Mouse (Mus musculus) embryonic facial prominence, embryonic 11.5 days (tissue): Measurements from ENCODE around the gene 1700016K19Rik. TPM values are rescaled to one million over a fixed set of nuclear protein-coding genes. Genes with fewer than 3 reads are reported as not detected.

Experiments used
- ATAC-seq: fragments of 200-750 bp; cut with Nextera tagmentation; replicated peaks from 2 replicates; pipeline ENCODE4 v1.8.0; 2017; ENCODE audit warnings: low read depth; ENCODE audit not compliant: insufficient number of reproducible peaks, low FRiP score, low TSS enrichment
- DNase-seq: peaks from one replicate; pipeline ENCODE4 v3.0.0-alpha.2; 2015; ENCODE audit warnings: low spot score
- H3K27ac ChIP-seq: fragments of 300-500 bp; sonication (generic); replicated peaks from 2 replicates; pipeline ENCODE4 v1.5.1; 2014; ENCODE audit warnings: mild to moderate bottlenecking, low read depth, low read length, control low read depth
- H3K27me3 ChIP-seq: fragments of 300-500 bp; sonication (generic); 2 replicates; pipeline ENCODE4 v1.6.1; 2014; ENCODE audit warnings: mild to moderate bottlenecking, low read length, moderate library complexity, mixed read lengths; ENCODE audit not compliant: control insufficient read depth, insufficient read depth
- H3K36me3 ChIP-seq: fragments of 300-500 bp; sonication (generic); replicated peaks from 2 replicates; pipeline ENCODE4 v1.6.1; 2014; ENCODE audit warnings: low read depth, mild to moderate bottlenecking, low read length, moderate library complexity, mixed read lengths; ENCODE audit not compliant: control insufficient read depth, insufficient read depth
- H3K4me1 ChIP-seq: fragments of 300-500 bp; sonication (generic); 2 replicates; pipeline ENCODE4 v1.6.1; 2014; ENCODE audit warnings: low read length, mixed read lengths; ENCODE audit not compliant: control insufficient read depth, insufficient read depth
- H3K4me2 ChIP-seq: fragments of 300-500 bp; sonication (generic); 2 replicates; pipeline ENCODE4 v1.6.1; 2014; ENCODE audit warnings: low read depth, mild to moderate bottlenecking, control low read depth, low read length, moderate library complexity
- H3K4me3 ChIP-seq: fragments of 300-500 bp; sonication (generic); 2 replicates; pipeline ENCODE4 v1.5.1; 2014; ENCODE audit warnings: low read depth, low read length, control low read depth
- H3K9ac ChIP-seq: fragments of 300-500 bp; sonication (generic); replicated peaks from 2 replicates; pipeline ENCODE4 v1.6.1; 2014; ENCODE audit warnings: mild to moderate bottlenecking, control low read depth, low read length
- H3K9me3 ChIP-seq: fragments of 300-500 bp; sonication (generic); replicated peaks from 2 replicates; pipeline ENCODE4 v1.6.1; 2016; ENCODE audit warnings: mild to moderate bottlenecking, low read length, inconsistent platforms, mixed read lengths; ENCODE audit not compliant: control insufficient read depth
- WGBS: fragments of 180-500 bp; shearing (Covaris S2); extraction: QIAGEN DNeasy Blood & Tissue Kit; methylation state at CpG from one replicate; pipeline ENCODE4 v1.1.7; 2014; 5-methylcytosine and 5-hydroxymethylcytosine counted together
- polyA plus RNA-seq: library from polyadenylated mRNA; unstranded; fragments of >200 nt; fragmentation: Nextera tagmentation; extraction: Ambion mirVana; gene quantifications from 2 replicates; pipeline ENCODE4 v1.2.1, GENCODE M21; 2014

1700016K19Rik gene
- polyA plus RNA-seq, 1 experiment from 2014 or later = 0.77 TPM

GRCm38 (mm10) chr11:76052496-76052895 lies 52.8 kb downstream of the 1700016K19Rik start:
- H3K27me3 ChIP-seq = no peaks in the 10 kb centered on the region
- H3K36me3 ChIP-seq = no peaks in the 10 kb centered on the region
- WGBS = 90% methylated on average over 5 of the region's 5 CpGs
- no peak overlapping the region for H3K27ac ChIP-seq
- no peaks in the 10 kb centered on the region for H3K9me3 ChIP-seq
- no peak overlapping the region for H3K4me3 ChIP-seq
- no peak overlapping the region for H3K4me2 ChIP-seq
- H3K9ac ChIP-seq = no peak overlapping the region
- DNase-seq (no peak), ATAC-seq (no peak)
- H3K4me1 ChIP-seq = no peaks in the 10 kb centered on the region

Other genes with a start within 250 kb of the 1700016K19Rik start
- 0.46 and 0.74 TPM in 2 replicates for gene Doc2b, start 203.9 kb upstream of the 1700016K19Rik start, polyA plus RNA-seq
- gene Rph3al, start 61.5 kb upstream of the 1700016K19Rik start, polyA plus RNA-seq = 2.7 and 3.6 TPM in 2 replicates
- 34.7 TPM in 2 replicates for gene Rflnb, start 27.9 kb downstream of the 1700016K19Rik start, polyA plus RNA-seq
- 41.1 and 41.7 TPM in 2 replicates for gene Vps53, start 179.7 kb downstream of the 1700016K19Rik start, polyA plus RNA-seq
- 31.0 and 34.3 TPM in 2 replicates for gene Fam57a, start 179.8 kb downstream of the 1700016K19Rik start, polyA plus RNA-seq
- 0.39 and 1.2 TPM in 2 replicates for gene Dbil5, start 217.7 kb downstream of the 1700016K19Rik start, polyA plus RNA-seq
- 54.7 and 55.6 TPM in 2 replicates for gene Gemin4, start 217.8 kb downstream of the 1700016K19Rik start, polyA plus RNA-seq
- gene Mrm3, start 243.8 kb downstream of the 1700016K19Rik start, polyA plus RNA-seq = 22.4 and 25.1 TPM in 2 replicates
- 152 and 158 TPM in 2 replicates for gene Glod4, start 243.8 kb downstream of the 1700016K19Rik start, polyA plus RNA-seq